Mouse (Mus musculus): ENCODE results near the gene Resf1.
"Not testable (repeated sequence)": the region's sequence is repeated elsewhere in the genome, so short reads cannot be mapped to it uniquely, and the experiment has no call there.

- TF ChIP-seq CTCF, EP300 (IDR thresholded peaks at IDR 0.05): not testable (repeated sequence)
These were observed 53.3 kb downstream of the Resf1 start for GRCm38 (mm10) chr6:149362533-149362932.
